Mouse (Mus musculus) MEL (cell line): ENCODE results near the gene Lce1a1. TPM values are rescaled to one million over a fixed set of nuclear protein-coding genes. Genes with fewer than 3 reads are reported as not detected.

Experiments
- DNase-seq: peaks from one replicate; pipeline ENCODE4 v3.0.0; 2011; ENCODE audit warnings: low read depth, low spot score
- H3K27ac ChIP-seq: 2 replicates; pipeline ENCODE4 v1.5.1; 2012; ENCODE audit warnings: low read depth, mild to moderate bottlenecking, control low read depth, low read length, moderate library complexity; ENCODE audit not compliant: control insufficient read depth
- H3K27me3 ChIP-seq, 2 experiments: fragments of 150-350 bp in 1 of 2; sonication (generic) in 1 of 2; 2 replicates each; pipeline ENCODE4 v1.6.1; 2012; ENCODE audit warnings: low read length in 2 of 2, mild to moderate bottlenecking in 2 of 2, improper control_type of control experiment in 1 of 2, moderate library complexity in 1 of 2; ENCODE audit not compliant: insufficient read depth in 2 of 2, control insufficient read depth in 1 of 2
- H3K36me3 ChIP-seq, 2 experiments: 2 replicates each; pipeline ENCODE4 v1.6.1; 2012 to 2014; ENCODE audit warnings: low read length in 2 of 2, improper control_type of control experiment in 1 of 2, inconsistent platforms in 1 of 2, mild to moderate bottlenecking in 1 of 2; ENCODE audit not compliant: insufficient read depth in 2 of 2, control insufficient read depth in 1 of 2
- H3K4me1 ChIP-seq, 2 experiments: fragments of 150-350 bp in 1 of 2; sonication (generic) in 1 of 2; 2 replicates each; pipeline ENCODE4 v1.6.1; 2012; ENCODE audit warnings: low read length in 2 of 2, improper control_type of control experiment in 1 of 2, mild to moderate bottlenecking in 1 of 2; ENCODE audit not compliant: insufficient read depth in 2 of 2, control insufficient read depth in 1 of 2
- H3K4me3 ChIP-seq, 2 experiments: fragments of 150-350 bp in 1 of 2; sonication (generic) in 1 of 2; 2 replicates each; pipeline ENCODE4 v1.5.1; 2012; ENCODE audit warnings: low read depth in 2 of 2, low read length in 2 of 2, mild to moderate bottlenecking in 2 of 2, moderate library complexity in 2 of 2, control low read depth in 1 of 2, improper control_type of control experiment in 1 of 2; ENCODE audit not compliant: control insufficient read depth in 1 of 2, insufficient read depth in 1 of 2
- H3K79me2 ChIP-seq: 2 replicates; pipeline ENCODE4 v1.6.1; 2012; ENCODE audit warnings: mild to moderate bottlenecking, low read length, moderate library complexity; ENCODE audit not compliant: control insufficient read depth, poor library complexity, insufficient read depth
- H3K9ac ChIP-seq: 2 replicates; pipeline ENCODE4 v1.6.1; 2012; ENCODE audit warnings: low read depth, mild to moderate bottlenecking, control low read depth, low read length, moderate library complexity; ENCODE audit not compliant: control insufficient read depth, poor library complexity, severe bottlenecking
- H3K9me3 ChIP-seq: fragments of 150-350 bp; sonication (generic); replicated peaks from 2 replicates; pipeline ENCODE4 v1.6.1; 2012; ENCODE audit warnings: mild to moderate bottlenecking, low read length, improper control_type of control experiment, moderate library complexity; ENCODE audit not compliant: insufficient read depth
- CHD1 ChIP-seq: IDR thresholded peaks from 2 replicates; pipeline ENCODE4 v1.6.1; 2012; ENCODE audit warnings: low read depth, mild to moderate bottlenecking, inconsistent platforms, low read length, improper control_type of control experiment
- CHD2 ChIP-seq: IDR thresholded peaks from 2 replicates; pipeline ENCODE4 v1.6.1; 2011; ENCODE audit warnings: low read length, improper control_type of control experiment
- E2F4 ChIP-seq: IDR thresholded peaks from 2 replicates; pipeline ENCODE4 v1.6.1; 2011; ENCODE audit warnings: low read depth, low read length, improper control_type of control experiment, borderline replicate concordance
- ELF1 ChIP-seq: IDR thresholded peaks from 2 replicates; pipeline ENCODE4 v1.6.1; 2014; ENCODE audit warnings: low read depth, mild to moderate bottlenecking, inconsistent platforms, low read length, improper control_type of control experiment, moderate library complexity
- ETS1 ChIP-seq: IDR thresholded peaks from 2 replicates; pipeline ENCODE4 v1.6.1; 2012; ENCODE audit warnings: low read depth, mild to moderate bottlenecking, inconsistent platforms, low read length, improper control_type of control experiment, moderate library complexity
- JUND ChIP-seq: IDR thresholded peaks from 2 replicates; pipeline ENCODE4 v1.6.1; 2011; ENCODE audit warnings: low read depth, mild to moderate bottlenecking, improper control_type of control experiment, low read length
- MEF2A ChIP-seq: IDR thresholded peaks from 2 replicates; pipeline ENCODE4 v1.6.1; 2014; ENCODE audit warnings: low read depth, mild to moderate bottlenecking, inconsistent platforms, low read length, improper control_type of control experiment; ENCODE audit not compliant: poor library complexity, insufficient replicate concordance, severe bottlenecking; ENCODE audit errors: extremely low read depth
- MYB ChIP-seq: IDR thresholded peaks from 2 replicates; pipeline ENCODE4 v1.6.1; 2011; ENCODE audit warnings: mild to moderate bottlenecking, low read depth, low read length, improper control_type of control experiment
- POLR2A ChIP-seq, 2 experiments: IDR thresholded peaks; 2 replicates each; pipeline ENCODE4 v1.6.1; 2011 to 2012; ENCODE audit warnings: low read length in 2 of 2, mild to moderate bottlenecking in 2 of 2, control low read depth in 1 of 2, improper control_type of control experiment in 1 of 2, low read depth in 1 of 2, moderate library complexity in 1 of 2; ENCODE audit not compliant: control insufficient read depth in 1 of 2, insufficient read depth in 1 of 2, poor library complexity in 1 of 2
- POLR2AphosphoS2 ChIP-seq: IDR thresholded peaks from 2 replicates; pipeline ENCODE4 v1.6.1; 2011; ENCODE audit warnings: low read length, improper control_type of control experiment
- RCOR1 ChIP-seq: IDR thresholded peaks from 2 replicates; pipeline ENCODE4 v1.6.1; 2012; ENCODE audit warnings: low read depth, mild to moderate bottlenecking, inconsistent platforms, low read length, improper control_type of control experiment
- SIN3A ChIP-seq: IDR thresholded peaks from 2 replicates; pipeline ENCODE4 v1.6.1; 2012; ENCODE audit warnings: low read length, improper control_type of control experiment, inconsistent platforms
- UBTF ChIP-seq: IDR thresholded peaks from 2 replicates; pipeline ENCODE4 v1.6.1; 2012; ENCODE audit warnings: low read depth, mild to moderate bottlenecking, inconsistent platforms, low read length, improper control_type of control experiment, moderate library complexity, borderline replicate concordance; ENCODE audit not compliant: insufficient read depth
- ZKSCAN1 ChIP-seq: IDR thresholded peaks from 2 replicates; pipeline ENCODE4 v1.6.1; 2012; ENCODE audit warnings: low read depth, mild to moderate bottlenecking, inconsistent platforms, low read length, improper control_type of control experiment, moderate library complexity
- polyA plus RNA-seq, 2 experiments: library from polyadenylated mRNA; stranded (reverse) in 1 of 2; unstranded in 1 of 2; fragments of >175 nt in 1 of 2; fragments of >200 nt in 1 of 2; gene quantifications; 2 replicates each; pipeline versions ENCODE4 v1.2.1 to v1.2.4; 2012; ENCODE audit warnings: low replicate concordance in 2 of 2, low read depth in 1 of 2; ENCODE audit not compliant: insufficient read length in 2 of 2, insufficient read depth in 1 of 2, missing spikeins in 1 of 2
- total RNA-seq: library from RNA; depleted of rRNA; stranded (reverse); fragments of 300-350 nt; gene quantifications from 2 replicates; pipeline ENCODE4 v1.2.3, GENCODE M21; 2012; rRNA removed

Gene Lce1a1
- total and polyA plus RNA-seq, 3 experiments: not detected

DNA sequence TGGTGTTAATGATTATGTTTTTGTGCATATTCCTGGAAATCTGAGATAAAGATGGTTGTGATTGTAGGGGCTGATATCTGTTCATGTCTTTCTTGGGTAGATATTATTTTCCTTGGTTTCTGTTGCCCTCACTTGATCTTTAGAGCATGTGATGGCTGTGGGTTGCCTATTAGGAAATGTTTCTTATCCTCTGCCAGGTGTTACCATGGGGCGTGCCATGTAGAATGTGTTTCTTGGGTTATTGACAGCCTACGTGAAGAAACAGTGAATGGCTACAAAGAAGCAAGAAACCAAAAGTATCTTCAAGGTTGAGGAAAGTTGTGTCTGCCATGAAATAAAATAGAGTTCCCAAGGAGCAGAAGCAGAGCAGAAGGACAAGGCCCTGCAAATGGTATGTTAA is 49.7 kb downstream of the Lce1a1 start:
- Histone ChIP-seq H3K9ac (no peak overlapping the region), H3K27ac (no peak overlapping the region), H3K27me3 (no peaks in the 10 kb centered on the region), H3K4me3 (no peak overlapping the region), H3K79me2 (no peaks in the 10 kb centered on the region), H3K4me1 (no peaks in the 10 kb centered on the region), H3K36me3 (no peaks in the 10 kb centered on the region), H3K9me3 (no peaks in the 10 kb centered on the region)
- DNase-seq: no peak
- TF ChIP-seq RCOR1 (no peak), MYB (no peak), MEF2A (no peak), E2F4 (no peak), POLR2A (IDR thresholded peaks at IDR 0.05; ENCODE audit: control insufficient read depth in 1 of 2, insufficient read depth in 1 of 2, low read depth in 1 of 2, low read length in 2 of 2, poor library complexity in 1 of 2) (no peak), ETS1 (no peak), JUND (no peak), CHD2 (no peak), POLR2AphosphoS2 (no peak), ELF1 (no peak), CHD1 (no peak), UBTF (no peak), ZKSCAN1 (no peak), SIN3A (no peak)

Other genes with a start within 250 kb of the Lce1a1 start
- gene Sprr2i, start 240.3 kb downstream of the Lce1a1 start, total RNA-seq: not detected in 2 replicates
- gene Sprr2i, start 240.3 kb downstream of the Lce1a1 start, polyA plus RNA-seq: not detected
- gene Sprr2j-ps, start 230.2 kb downstream of the Lce1a1 start, total RNA-seq: not detected in 2 replicates
- not detected for gene Sprr2j-ps, start 230.2 kb downstream of the Lce1a1 start, polyA plus RNA-seq
- 17.4 and 26.0 TPM in 2 replicates for gene Gm9774, start 218.9 kb downstream of the Lce1a1 start, total RNA-seq
- 100 to 1,000 TPM; 107 to 140 TPM for gene Gm9774, start 218.9 kb downstream of the Lce1a1 start, polyA plus RNA-seq
- gene Sprr2k, start 215.7 kb downstream of the Lce1a1 start, total RNA-seq: not detected in 2 replicates
- gene Sprr2k, start 215.7 kb downstream of the Lce1a1 start, polyA plus RNA-seq: not detected
- not detected in 2 replicates for gene Sprr1b, start 209.5 kb downstream of the Lce1a1 start, total RNA-seq
- gene Sprr1b, start 209.5 kb downstream of the Lce1a1 start, polyA plus RNA-seq: not detected
- gene Sprr3, start 189.6 kb downstream of the Lce1a1 start, total RNA-seq: not detected in 2 replicates
- gene Sprr3, start 189.6 kb downstream of the Lce1a1 start, polyA plus RNA-seq: not detected
- not detected in 2 replicates for gene Sprr1a, start 162.4 kb downstream of the Lce1a1 start, total RNA-seq
- not detected for gene Sprr1a, start 162.4 kb downstream of the Lce1a1 start, polyA plus RNA-seq
- not detected in 2 replicates for gene Sprr4, start 147.8 kb downstream of the Lce1a1 start, total RNA-seq
- gene Sprr4, start 147.8 kb downstream of the Lce1a1 start, polyA plus RNA-seq: not detected
- not detected in 2 replicates for gene 2310046K23Rik, start 113.8 kb downstream of the Lce1a1 start, total RNA-seq
- not detected for gene 2310046K23Rik, start 113.8 kb downstream of the Lce1a1 start, polyA plus RNA-seq
- not detected in 2 replicates for gene Ivl, start 74.6 kb downstream of the Lce1a1 start, total RNA-seq
- not detected for gene Ivl, start 74.6 kb downstream of the Lce1a1 start, polyA plus RNA-seq
- gene Smcp, start 59.3 kb downstream of the Lce1a1 start, total RNA-seq: not detected in 2 replicates
- gene Smcp, start 59.3 kb downstream of the Lce1a1 start, polyA plus RNA-seq: not detected
- gene 2210017I01Rik, start 40.8 kb downstream of the Lce1a1 start, total RNA-seq: not detected in 2 replicates
- gene 2210017I01Rik, start 40.8 kb downstream of the Lce1a1 start, polyA plus RNA-seq: not detected
- not detected in 2 replicates for gene Lce6a, start 26.6 kb downstream of the Lce1a1 start, total RNA-seq
- not detected for gene Lce6a, start 26.6 kb downstream of the Lce1a1 start, polyA plus RNA-seq
- not detected in 2 replicates for gene Lce1b, start 8.6 kb upstream of the Lce1a1 start, total RNA-seq
- not detected for gene Lce1b, start 8.6 kb upstream of the Lce1a1 start, polyA plus RNA-seq
- gene Lce1a2, start 22.0 kb upstream of the Lce1a1 start, total RNA-seq: not detected in 2 replicates
- gene Lce1a2, start 22.0 kb upstream of the Lce1a1 start, polyA plus RNA-seq: not detected
- gene Lce1c, start 30.9 kb upstream of the Lce1a1 start, total RNA-seq: not detected in 2 replicates
- not detected for gene Lce1c, start 30.9 kb upstream of the Lce1a1 start, polyA plus RNA-seq
- not detected in 2 replicates for gene Lce1d, start 38.9 kb upstream of the Lce1a1 start, total RNA-seq
- gene Lce1d, start 38.9 kb upstream of the Lce1a1 start, polyA plus RNA-seq: not detected
- gene Lce1e, start 60.8 kb upstream of the Lce1a1 start, total RNA-seq: not detected in 2 replicates
- gene Lce1e, start 60.8 kb upstream of the Lce1a1 start, polyA plus RNA-seq: not detected
- not detected in 2 replicates for gene Lce1f, start 72.0 kb upstream of the Lce1a1 start, total RNA-seq
- not detected for gene Lce1f, start 72.0 kb upstream of the Lce1a1 start, polyA plus RNA-seq
- gene Gm38119, start 90.8 kb upstream of the Lce1a1 start, total RNA-seq: not detected in 2 replicates
- gene Gm38119, start 90.8 kb upstream of the Lce1a1 start, polyA plus RNA-seq: not detected
- gene Lce1g, start 104.0 kb upstream of the Lce1a1 start, total RNA-seq: not detected in 2 replicates
- gene Lce1g, start 104.0 kb upstream of the Lce1a1 start, polyA plus RNA-seq: not detected
- gene Lce1h, start 116.8 kb upstream of the Lce1a1 start, total RNA-seq: not detected in 2 replicates
- gene Lce1h, start 116.8 kb upstream of the Lce1a1 start, polyA plus RNA-seq: not detected
- gene Lce1i, start 130.6 kb upstream of the Lce1a1 start, total RNA-seq: not detected in 2 replicates
- gene Lce1i, start 130.6 kb upstream of the Lce1a1 start, polyA plus RNA-seq: not detected
- gene Lce1j, start 142.2 kb upstream of the Lce1a1 start, total RNA-seq: not detected in 2 replicates
- gene Lce1j, start 142.2 kb upstream of the Lce1a1 start, polyA plus RNA-seq: not detected
- not detected in 2 replicates for gene Lce1k, start 159.6 kb upstream of the Lce1a1 start, total RNA-seq
- gene Lce1k, start 159.6 kb upstream of the Lce1a1 start, polyA plus RNA-seq: not detected
- not detected in 2 replicates for gene Kprp, start 178.9 kb upstream of the Lce1a1 start, total RNA-seq
- not detected for gene Kprp, start 178.9 kb upstream of the Lce1a1 start, polyA plus RNA-seq
- not detected in 2 replicates for gene Lce1l, start 203.0 kb upstream of the Lce1a1 start, total RNA-seq
- not detected for gene Lce1l, start 203.0 kb upstream of the Lce1a1 start, polyA plus RNA-seq
- not detected in 2 replicates for gene 2310050C09Rik, start 221.9 kb upstream of the Lce1a1 start, total RNA-seq
- not detected for gene 2310050C09Rik, start 221.9 kb upstream of the Lce1a1 start, polyA plus RNA-seq